Mouse (Mus musculus) spleen, postnatal 10 days (tissue): ENCODE measurements around the gene Zfhx3.

Experiments used
- DNase-seq, 2 experiments: peaks; one replicate each; pipeline ENCODE4 v3.0.0; 2021 to 2022; ENCODE audit warnings: low spot score in 2 of 2

Gene Zfhx3

DNA sequence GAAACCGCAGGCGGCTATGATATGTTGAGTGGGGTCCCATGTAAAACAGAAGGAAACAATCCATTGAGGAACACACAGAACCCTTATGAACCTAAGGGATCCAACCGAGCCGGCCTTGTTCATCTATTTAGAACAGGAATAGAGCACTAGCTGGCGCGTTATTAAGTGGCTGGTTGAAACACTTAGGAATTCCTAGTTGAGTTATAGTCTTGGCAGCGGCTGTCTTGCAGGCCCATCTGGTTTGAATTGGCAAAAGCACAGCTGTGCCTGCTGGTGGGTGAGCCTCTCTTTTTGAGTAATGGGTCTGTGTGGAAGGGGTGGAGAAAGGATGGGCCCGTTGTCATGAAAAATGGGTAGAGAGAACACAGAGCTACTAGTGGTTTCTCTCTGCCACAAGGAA, 610.1 kb downstream of the Zfhx3 start:
- no peak for DNase-seq

DNA sequence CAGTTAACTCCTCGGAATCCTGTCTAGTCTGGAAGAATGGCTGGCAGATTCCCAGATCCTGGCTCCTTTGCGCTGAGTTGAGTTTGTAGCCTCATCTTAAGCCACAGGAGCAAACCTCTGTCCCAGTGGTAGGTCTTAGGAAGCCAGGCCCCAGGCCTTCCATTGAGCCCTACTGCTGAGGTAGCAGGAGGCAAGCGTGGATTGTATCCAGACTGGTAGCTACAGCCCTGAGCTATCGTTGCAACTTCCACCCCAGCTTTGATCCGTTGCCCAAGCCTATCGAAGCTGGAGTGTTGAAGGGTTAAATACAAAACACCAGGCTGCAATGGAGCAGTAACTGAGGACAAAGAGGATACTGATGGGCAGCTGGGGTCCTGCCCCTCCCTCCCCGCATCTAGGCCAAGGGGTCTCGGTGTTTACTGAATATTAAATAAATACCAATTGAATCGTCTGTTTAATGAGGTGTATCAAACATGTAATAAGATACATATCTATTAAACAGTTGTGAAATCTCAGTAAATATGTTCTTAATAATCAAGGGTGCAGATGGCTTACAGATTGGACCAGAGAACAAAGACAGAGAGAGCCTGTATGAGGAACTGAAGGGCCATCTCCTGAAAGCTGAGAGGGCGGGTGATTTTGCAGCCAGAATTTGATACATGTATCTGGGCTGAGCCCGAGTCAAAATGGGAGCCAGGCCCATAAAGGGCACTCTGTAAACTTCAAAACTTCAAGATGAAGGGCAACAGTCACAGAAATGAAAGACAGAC, 611.5 kb downstream of the Zfhx3 start:
- DNase-seq = no peak

DNA sequence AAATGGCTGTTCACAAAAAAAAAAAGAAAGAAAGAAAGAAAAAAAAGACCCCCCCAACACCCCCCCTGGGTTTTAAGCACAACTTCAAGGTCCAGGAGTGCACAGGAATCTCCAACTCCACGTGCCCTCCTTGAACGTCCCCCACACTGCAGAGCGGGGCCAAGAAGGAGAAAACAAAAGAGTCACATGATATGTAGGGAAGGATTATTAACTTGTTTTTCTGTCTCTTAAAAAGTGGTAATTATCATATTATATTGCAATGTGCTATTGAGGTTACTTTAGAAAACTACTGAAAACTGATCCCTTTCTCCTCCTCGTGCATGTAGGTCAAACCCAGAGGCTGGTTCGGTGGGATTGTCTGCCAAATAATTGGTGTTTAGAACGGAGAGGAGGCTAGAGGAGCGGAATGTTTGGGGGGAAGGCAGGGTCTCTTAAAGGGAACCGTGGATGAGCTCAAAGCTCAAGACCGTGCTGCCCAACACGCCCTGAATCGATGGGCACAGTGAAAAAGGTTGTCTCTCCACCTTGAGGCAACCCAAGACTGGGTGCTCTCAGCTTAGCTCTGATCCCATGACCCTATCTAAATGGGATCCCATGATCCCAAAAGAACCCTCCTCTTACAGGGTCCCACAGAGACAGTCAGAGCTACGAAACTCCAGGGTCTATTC, 612.3 kb downstream of the Zfhx3 start:
- DNase-seq = no peak

DNA sequence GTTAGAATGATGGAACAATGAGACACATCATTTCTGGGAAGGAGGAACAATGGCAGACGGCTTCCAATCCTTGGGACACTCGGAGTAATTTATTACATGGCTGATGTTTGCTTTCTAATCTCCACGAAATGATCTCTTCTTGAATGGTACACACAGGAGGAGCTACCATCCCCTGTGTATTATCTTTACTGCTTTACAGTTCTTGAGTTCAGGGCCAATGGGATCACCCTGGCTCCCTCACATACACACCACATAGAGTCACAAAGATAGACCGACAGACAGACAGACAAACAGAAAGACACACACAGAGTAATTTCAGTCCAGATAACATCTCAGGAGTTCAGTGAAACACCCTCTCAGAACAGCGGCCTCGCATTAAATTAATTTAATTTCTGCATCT, 621.0 kb downstream of the Zfhx3 start:
- no peak for DNase-seq

DNA sequence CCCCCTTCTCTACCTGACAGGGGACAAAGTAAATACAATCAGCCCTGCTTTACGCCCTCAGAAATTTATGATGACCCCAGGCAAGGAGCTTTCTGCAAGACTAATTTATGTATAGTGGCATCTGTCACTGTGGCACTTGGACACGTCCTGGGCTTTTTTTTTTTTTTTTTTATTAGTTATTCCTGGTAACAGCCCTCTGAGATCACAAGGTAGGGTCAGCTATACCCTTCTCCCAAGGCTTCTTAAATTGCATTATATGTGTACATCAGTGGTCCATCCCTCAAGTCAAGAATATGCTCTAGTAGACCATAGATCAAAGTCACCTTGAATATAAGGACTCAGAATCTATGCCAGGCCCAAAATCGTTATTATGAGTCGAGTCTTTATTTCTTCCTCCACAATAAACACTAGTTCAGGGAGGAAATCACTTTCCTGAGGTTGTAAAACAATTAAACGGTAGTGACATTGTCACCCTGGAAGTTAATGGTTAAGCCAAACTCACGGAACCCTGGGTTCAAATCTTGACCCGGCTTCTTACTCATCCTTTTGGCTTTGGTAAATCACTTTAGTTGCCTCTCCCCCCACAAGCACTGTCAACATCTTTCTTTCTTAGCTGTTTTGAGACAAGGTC, 621.6 kb downstream of the Zfhx3 start:
- no peak for DNase-seq

DNA sequence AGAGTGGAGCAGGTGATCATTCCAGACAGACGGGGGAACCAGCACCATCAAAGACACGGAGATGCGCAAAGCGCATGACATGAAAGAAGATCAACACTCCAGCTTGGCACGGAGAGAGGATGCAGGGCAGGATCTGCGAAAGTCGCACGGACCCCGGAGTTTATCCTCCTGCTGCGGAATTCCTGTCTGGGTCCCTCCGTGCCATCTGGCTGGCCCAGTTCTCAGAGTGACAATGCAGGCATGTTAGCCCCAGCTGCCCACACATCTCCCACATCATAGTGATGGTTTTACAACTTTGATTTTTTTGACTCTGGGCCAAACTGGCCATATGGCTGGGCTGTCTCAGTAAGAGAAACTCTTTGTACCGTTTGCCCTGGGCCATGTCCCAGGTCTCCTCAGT, 623.6 kb downstream of the Zfhx3 start:
- DNase-seq = no peak

DNA sequence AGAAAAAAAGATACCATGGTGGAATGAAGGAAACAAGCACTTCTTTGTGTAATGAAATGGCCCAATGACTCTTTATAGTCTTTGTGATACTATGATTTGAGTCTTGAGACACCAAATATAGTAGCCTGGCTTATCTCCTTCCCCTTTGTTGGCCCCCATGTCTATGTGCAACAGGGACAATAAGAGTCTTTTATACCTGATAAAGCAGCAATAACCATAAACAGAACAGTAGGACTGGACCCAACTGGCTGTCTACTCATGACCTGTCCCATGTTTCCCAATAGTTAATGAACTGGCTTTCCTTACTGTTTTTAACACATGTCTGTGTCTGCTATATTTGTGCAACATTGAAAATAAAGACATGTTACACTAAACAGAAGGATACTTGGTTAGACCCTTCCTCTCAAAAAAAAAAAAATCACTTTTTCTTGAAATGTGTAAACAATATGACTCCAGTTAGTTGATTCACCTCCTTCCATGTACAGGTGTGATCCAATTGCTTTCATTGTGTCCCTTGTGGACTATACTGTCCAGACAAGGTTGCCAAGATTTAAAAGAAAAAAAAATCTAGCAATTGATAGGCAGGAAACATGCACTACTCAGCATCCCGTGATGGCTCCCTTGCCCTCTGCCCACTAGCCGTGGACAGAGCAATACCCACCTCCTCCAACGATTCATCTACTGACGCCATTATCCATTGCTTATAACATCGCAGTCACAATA, 631.0 kb downstream of the Zfhx3 start:
- DNase-seq = no peak

DNA sequence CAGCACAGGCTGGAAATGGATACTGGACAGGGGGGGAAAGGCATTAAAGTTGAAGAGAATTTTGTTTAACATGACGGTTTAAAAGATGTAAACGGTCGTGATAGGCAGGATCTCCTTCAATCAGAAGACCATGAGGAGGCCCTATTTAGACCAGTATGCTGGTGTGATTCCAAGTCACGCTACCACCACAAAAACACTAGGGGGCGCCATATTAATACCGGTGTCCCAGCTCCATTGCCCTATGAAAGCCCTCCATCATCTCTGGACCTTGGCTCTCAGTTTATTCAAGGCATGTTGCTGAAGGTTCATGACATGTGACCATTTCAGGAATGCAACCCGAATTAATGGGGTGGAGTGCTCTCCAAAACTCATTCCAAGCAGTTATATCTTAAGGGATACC, 631.7 kb downstream of the Zfhx3 start:
- peak; percentile 14 to 52 for DNase-seq

DNA sequence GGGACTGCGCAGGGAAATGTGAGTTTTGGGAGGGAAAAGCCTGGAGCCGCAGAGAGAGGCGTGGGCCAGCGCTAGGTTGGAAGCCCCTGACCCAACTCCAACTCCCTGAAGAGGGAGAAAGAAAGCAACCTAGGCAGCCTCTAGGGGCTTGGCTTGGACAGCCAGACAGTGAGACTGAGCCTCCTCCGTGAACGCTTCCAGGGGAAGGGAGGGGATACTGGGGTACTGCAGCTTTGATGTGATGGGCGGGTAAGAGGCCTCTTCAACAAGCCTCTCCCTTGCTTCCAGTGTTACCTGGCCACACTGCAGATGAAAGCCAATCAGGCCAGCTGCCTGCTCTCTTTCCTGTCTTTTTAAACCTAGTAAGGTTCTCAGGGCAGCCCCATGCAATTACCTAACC, 635.1 kb downstream of the Zfhx3 start:
- no peak for DNase-seq

DNA sequence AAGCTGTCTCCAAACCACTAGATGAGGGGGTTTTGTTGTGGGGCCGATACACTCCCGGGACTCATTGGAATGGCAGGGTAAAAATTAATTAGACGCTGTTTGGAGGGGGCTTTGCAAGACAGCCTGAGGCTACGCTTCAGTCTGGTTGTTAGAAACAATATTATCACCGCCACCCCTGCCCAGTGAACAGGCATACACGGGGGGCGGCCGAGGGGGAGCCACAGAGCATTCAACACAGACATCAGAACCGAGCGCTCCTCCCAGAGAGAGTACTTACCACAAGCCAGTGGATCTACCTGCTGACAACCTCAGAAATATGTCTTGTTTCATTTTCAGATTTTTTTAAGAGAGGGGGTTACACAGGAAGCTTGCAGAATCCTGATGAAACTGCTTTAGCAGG, 635.9 kb downstream of the Zfhx3 start:
- no peak for DNase-seq

DNA sequence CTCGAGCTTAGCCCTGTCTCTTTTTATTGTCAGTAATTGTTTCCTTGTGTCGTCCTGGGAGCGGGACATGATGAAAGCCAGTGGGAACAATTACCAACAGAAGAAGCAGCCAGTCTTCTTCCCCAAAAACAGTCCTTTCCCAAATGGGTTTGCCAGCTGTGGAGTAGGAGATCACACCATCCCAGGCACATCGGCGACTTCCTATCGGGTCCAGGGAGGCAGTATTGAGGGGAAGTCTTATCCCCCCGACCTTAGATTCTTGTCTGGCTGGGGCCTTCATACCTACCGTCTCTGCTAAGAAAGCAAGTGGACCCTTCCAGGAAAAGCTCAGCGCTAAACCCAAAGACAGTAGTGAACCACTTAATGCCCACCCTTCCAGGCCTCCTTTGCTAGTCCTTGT, 637.4 kb downstream of the Zfhx3 start:
- DNase-seq = no peak

DNA sequence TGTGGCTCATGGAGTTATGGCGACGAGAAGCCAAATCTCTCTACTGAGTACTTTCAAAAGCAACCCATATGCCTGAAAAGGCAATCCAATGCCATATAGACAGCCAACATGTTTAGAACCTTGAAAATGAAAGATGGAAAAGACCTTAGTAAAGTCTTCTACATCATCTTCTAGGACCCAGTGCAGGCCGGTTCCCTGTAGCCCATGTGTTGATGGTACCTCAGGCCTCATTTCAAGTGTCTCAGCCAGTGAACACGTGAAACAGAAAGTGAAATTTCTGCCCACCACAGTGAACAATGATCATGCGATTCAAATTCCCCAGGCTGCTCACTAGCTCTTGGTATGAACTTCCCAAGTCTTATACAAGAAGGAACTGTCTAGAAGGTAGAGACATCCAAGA, 637.9 kb downstream of the Zfhx3 start:
- no peak for DNase-seq

DNA sequence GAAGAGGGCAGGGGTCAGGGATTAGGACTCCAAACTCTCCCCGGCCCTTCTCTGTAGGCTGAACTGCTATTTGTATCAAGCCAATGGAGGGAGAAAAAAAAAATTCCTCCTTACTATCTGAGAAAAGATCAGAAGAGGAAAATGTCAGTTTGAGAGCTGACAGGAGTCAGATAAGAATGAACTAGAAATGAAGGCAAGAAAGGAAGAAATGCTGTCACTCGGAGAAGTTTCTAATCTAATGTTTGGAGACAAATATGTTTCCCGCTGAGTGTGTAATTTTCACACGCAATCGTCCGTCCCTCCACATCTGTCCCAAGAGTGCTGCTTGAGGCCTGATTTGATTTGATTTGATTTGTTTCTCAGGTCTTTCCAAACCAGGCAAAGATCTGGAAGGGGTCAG, 639.1 kb downstream of the Zfhx3 start:
- DNase-seq = no peak

DNA sequence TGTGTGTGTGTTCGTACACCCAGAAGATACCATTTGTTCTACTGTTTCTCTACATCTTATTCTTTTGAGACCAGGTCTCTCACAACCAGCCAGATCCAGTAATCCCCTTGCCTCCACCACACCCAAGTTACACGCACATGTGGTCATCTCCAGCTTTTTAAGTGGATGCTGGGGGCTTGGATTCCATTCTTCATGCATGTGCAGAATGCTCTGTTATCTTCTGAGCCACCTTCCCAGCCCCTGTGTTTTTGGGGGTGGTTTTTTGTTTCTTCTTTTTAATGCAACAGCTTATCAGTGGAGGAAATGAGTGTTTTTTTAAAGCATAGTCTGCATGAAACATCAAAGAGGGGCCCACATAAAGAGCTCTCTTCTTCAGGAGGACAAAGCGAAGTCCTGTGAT, 639.8 kb downstream of the Zfhx3 start:
- DNase-seq = no peak

DNA sequence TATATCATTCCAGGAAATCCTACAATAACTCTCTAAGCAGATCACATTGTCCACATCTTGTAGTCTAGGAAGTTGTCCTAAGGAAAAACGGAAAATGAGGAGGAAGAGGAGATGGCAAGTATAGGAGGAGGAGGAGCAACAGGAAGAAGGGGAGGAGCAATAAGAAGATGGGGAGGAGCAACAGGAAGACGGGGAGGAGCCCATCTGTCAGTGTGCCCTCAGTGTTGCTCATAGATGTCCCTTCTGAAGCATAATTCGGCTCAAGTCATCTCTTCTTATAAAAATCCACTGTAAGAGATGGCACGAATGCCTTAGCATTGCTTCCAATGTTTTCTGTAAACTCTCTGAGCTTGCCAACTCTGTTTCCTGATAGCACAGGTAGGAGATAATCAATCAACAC, 640.8 kb downstream of the Zfhx3 start:
- DNase-seq = no peak

DNA sequence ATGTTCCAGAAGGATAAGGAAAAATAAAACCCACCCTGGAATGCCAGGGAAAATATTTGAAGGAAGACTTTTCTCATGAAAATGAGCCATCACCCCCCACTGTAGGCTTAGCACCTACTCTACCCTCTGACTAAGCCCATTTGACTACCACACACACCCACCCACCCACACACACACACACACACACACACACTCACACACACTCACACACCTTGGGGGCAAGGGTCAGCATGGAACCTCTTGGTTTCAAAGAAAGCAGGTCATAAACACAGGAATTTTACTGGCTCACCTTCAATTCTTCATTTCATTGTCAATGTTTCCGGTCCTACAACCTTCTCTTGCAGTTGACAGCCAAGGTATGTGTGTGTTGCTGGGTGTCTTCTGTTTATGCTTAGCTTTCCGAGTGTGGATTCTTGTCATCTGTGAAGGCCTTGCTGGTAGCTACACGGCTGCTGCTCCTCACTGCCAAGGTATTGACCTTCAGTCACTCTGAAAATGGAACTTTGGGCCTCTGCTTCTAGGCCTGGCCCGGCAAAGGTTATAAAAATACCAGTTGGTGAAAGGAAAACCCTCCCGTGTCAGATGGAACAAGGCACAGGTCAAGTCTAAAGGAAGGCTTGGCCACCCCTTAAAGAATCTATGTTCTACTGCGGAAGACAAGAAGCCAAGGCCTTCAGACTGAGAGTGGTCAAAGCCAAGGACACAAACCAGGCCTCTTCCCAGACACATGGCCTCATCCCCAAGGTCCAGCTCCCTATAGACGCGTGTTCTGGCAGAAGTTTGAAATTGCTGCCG, 641.6 kb downstream of the Zfhx3 start:
- no peak for DNase-seq

DNA sequence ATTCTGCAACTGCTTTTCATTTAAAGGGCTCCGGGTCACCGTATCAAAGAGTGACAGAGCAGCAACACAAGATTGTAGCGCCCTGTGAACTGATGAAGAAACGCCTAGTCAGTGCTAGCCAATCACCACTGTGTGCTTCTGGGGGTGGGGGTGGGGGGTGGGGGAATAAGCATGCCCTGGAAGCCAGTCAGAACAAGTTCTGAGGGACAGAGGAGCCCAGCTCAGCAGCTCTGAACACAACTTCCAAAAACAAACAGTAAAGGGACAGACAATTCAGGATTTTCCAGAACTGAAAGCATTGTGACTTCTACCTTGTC, 642.2 kb downstream of the Zfhx3 start:
- no peak for DNase-seq

DNA sequence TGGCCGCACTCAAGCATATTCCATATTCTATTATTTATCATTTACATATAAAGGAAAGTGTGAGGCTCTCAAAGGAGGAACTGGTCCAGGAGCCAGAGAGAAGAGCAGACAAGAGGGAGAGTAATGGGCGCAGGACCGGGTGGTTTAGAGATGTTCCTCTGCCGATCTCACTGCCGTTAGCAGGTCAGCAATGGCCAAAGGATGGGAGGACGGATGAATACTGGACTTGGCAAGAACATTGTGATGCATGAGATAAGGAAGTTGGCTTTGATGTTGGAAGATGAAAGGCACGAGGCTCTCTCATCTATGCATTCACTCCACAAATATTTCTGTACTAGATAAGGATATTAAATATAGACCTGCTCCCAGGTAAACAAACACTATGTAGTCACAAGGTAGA, 648.6 kb downstream of the Zfhx3 start:
- DNase-seq = no peak

DNA sequence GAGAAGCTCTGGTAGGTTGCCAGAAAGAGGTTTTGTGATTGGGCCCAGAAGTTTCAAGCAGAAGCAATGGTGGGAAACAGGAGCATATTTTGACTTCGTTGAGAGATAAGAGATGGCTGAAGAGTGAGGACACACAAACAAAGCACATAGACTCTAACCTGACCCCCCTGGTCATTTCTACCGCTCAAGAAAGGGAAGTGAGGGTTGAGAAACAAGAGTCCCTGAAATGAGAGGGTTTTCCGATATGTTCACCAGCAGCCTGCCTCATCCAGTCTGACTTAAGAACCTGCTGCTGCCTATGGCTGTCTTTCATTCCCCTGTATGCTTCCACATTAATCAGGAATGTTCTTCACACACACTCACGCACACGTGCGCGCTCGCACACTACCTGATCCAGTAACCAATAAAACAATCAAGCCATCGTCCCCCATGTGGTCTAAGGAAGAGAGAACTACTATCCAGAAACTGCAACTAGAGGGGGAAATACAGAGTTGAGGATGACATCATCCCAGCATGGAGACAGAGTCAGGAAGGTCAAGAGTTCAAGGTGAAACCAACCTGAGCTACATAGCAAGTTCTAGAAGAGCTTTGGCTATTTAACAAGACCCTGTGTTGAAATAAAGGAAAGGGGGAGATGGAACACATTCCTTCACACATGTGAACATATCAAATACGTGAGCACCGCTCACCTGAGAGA, 649.7 kb downstream of the Zfhx3 start:
- DNase-seq = no peak

DNA sequence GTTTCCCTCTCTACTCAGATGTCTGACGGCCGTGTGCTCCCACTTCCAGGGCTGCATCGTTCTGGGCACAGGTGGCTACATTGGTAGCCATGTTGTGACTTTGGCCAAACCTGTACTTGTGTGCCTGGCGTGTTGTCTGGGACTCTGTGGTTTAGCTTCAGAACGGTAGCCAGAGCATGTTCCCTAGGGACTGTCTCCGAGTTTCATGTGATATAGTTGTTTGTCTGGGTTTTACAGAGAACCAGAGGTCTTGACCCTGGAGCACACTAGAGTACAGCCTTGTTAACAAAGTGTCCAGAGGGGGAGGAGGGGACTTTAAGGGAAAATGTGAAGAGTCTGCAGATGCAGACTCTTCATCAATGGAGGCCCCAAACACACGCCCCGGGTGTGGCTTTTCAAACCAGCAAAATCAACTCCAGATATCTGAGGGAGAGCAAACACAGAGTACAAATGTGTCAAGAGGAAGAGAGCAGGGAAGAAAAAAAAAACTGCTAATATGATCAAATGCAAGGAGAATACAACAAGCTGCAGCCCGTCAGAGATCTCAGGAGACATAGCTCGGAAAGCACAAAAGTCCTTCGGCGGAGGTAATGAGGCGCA, 650.6 kb downstream of the Zfhx3 start:
- no peak for DNase-seq

DNA sequence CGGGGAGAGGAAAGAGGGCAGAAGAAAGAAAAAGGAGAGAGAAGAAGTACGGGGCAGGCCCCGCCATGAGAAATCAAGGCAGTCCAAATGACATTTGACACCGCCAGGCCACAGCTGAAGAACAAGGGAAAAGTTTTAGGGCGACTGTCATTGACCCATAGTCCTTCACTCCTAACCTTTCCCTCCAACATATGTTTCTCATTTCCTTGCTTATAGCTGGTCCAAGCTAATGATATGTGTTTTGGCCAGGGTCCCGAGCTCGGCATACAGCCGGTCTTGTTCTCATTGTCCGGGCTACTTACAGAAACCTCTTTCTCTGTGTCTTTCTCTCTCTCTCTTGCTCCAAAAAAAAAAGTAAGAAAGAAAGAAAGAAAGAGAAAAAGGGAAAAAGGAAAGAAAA, 651.4 kb downstream of the Zfhx3 start:
- no peak for DNase-seq
